Mouse (Mus musculus): ENCODE data around the gene Cxcr4.

DNA sequence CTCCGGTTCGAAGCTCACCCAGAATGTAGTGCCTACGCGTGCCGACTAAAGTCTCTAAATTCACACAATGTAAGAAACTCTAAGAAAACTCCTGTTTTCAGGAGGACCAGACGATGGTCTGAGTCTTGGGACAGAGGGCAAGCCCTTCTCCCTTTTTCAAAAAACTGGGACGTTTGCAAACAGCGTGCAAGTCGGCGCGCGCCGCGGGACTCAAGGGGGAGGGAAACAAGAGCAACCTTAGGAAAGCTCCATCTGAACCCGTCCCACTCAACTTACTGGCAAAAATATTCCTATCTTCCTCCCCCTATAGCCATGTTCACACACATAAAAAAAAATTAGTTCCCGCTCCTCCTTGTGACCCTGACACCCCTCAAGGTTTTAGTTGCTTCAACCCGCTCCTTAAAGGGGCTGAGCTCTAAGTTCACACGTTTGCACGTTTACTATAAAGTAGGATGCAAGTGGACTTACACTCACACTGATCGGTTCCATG is 327 bp downstream of the Cxcr4 start:
- TF ChIP-seq POLR2A (IDR thresholded peaks at IDR 0.05; ENCODE audit: borderline replicate concordance, extremely low read depth, insufficient read depth, insufficient read length, poor library complexity, severe bottlenecking), result no peak
- TF ChIP-seq CTCF (IDR thresholded peaks at IDR 0.05; ENCODE audit: borderline replicate concordance, extremely low read depth, insufficient read depth, insufficient read length), result no peak
